Mouse (Mus musculus) liver, embryonic 14.5 days (tissue): Measurements from ENCODE around the gene Gm17428. TPM values are rescaled to one million over a fixed set of nuclear protein-coding genes. Genes with fewer than 3 reads are reported as not detected.

Source experiments
- ATAC-seq: fragments of 200-750 bp; cut with Nextera tagmentation; 2 replicates; pipeline ENCODE4 v1.8.0; 2017; ENCODE audit warnings: moderate number of reproducible peaks, mild to moderate bottlenecking, moderate library complexity; ENCODE audit not compliant: insufficient read depth
- DNase-seq, 3 experiments: peaks; one replicate each; pipeline ENCODE4 v3.0.0-alpha.2; 2012 to 2013; ENCODE audit warnings: low read depth in 3 of 3, low spot score in 3 of 3
- H3K27ac ChIP-seq: fragments of 300-500 bp; sonication (generic); 2 replicates; pipeline ENCODE4 v1.5.1; 2014; ENCODE audit warnings: moderate library complexity, mild to moderate bottlenecking, control low read depth, inconsistent platforms
- H3K27me3 ChIP-seq: fragments of 300-500 bp; sonication (generic); 2 replicates; pipeline ENCODE4 v1.6.1; 2014; ENCODE audit warnings: mild to moderate bottlenecking, low read length, moderate library complexity; ENCODE audit not compliant: control insufficient read depth, insufficient read depth
- H3K36me3 ChIP-seq: fragments of 300-500 bp; sonication (generic); replicated peaks from 2 replicates; pipeline ENCODE4 v1.6.1; 2014; ENCODE audit warnings: low read depth; ENCODE audit not compliant: control insufficient read depth, insufficient read depth
- H3K4me1 ChIP-seq, 2 experiments: fragments of 200-500 bp in 1 of 2; fragments of 300-500 bp in 1 of 2; sonication (generic) in 1 of 2; replicated peaks; 2 replicates each; pipeline ENCODE4 v1.6.1; 2012 to 2014; ENCODE audit warnings: antibody characterized with exemption in 1 of 2, inconsistent platforms in 1 of 2, low read length in 1 of 2; ENCODE audit not compliant: control insufficient read depth in 2 of 2, insufficient read depth in 2 of 2
- H3K4me2 ChIP-seq: fragments of 300-500 bp; sonication (generic); 2 replicates; pipeline ENCODE4 v1.6.1; 2014; ENCODE audit warnings: low read depth, mild to moderate bottlenecking, control low read depth, moderate library complexity
- H3K4me3 ChIP-seq, 2 experiments: fragments of 200-500 bp in 1 of 2; fragments of 300-500 bp in 1 of 2; sonication (generic) in 1 of 2; 2 replicates each; pipeline ENCODE4 v1.5.1; 2012 to 2014; ENCODE audit warnings: low read depth in 2 of 2, low read length in 2 of 2, mild to moderate bottlenecking in 2 of 2, control low read depth in 1 of 2, inconsistent platforms in 1 of 2, moderate library complexity in 1 of 2; ENCODE audit not compliant: insufficient read depth in 1 of 2
- H3K9ac ChIP-seq: fragments of 300-500 bp; sonication (generic); replicated peaks from 2 replicates; pipeline ENCODE4 v1.6.1; 2014; ENCODE audit warnings: mild to moderate bottlenecking, control low read depth, moderate library complexity
- H3K9me3 ChIP-seq: fragments of 300-500 bp; sonication (generic); 2 replicates; pipeline ENCODE4 v1.6.1; 2016; ENCODE audit warnings: low read length, mixed read lengths; ENCODE audit not compliant: control insufficient read depth
- CTCF ChIP-seq: IDR thresholded peaks from 2 replicates; pipeline ENCODE4 v1.5.1; 2016; ENCODE audit warnings: antibody characterized with exemption, low read depth, control low read depth
- EP300 ChIP-seq: IDR thresholded peaks from 2 replicates; pipeline ENCODE4 v1.6.1; 2016; ENCODE audit warnings: antibody characterized with exemption, low read depth
- WGBS: fragments of 180-500 bp; shearing (Covaris S2); extraction: QIAGEN DNeasy Blood & Tissue Kit; methylation state at CpG from one replicate; pipeline ENCODE4 v1.1.7; 2014; ENCODE audit not compliant: insufficient replicate concordance; 5-methylcytosine and 5-hydroxymethylcytosine counted together
- polyA plus RNA-seq, 2 experiments: library from polyadenylated mRNA; depleted of rRNA in 1 of 2; stranded (reverse) in 1 of 2; unstranded in 1 of 2; fragments of >200 nt; fragmentation: Nextera tagmentation in 1 of 2; extraction: Ambion mirVana in 1 of 2; gene quantifications; 2 replicates each; pipeline versions ENCODE4 v1.2.1 to v1.2.3; 2012 to 2014

Gene Gm17428
- polyA plus RNA-seq, 2 experiments, result not detected

- H3K9me3 ChIP-seq, result no peaks in the 10 kb centered on the region
- H3K4me1 ChIP-seq, result no peaks in the 10 kb centered on the region
- WGBS, result 40% methylated on average over 12 of the region's 12 CpGs
- no peak overlapping the region for H3K9ac ChIP-seq
- H3K36me3 ChIP-seq, result no peaks in the 10 kb centered on the region
- peak; percentile 26 to 35 (median 34) for DNase-seq
- H3K27ac ChIP-seq, result no peak overlapping the region
- H3K4me3 ChIP-seq, result no peak overlapping the region
- ATAC-seq, result no peak
- H3K27me3 ChIP-seq, result no peaks in the 10 kb centered on the region
- H3K4me2 ChIP-seq, result no peak overlapping the region
- TF ChIP-seq EP300 (no peak), CTCF (peak; percentile 88)
These were observed 37.1 kb upstream of the Gm17428 start for GRCm38 (mm10) chr14:54939434-54940175.

- H3K27me3 ChIP-seq, result no peaks in the 10 kb centered on the region
- TF ChIP-seq EP300 (no peak), CTCF (no peak)
- no peaks in the 10 kb centered on the region for H3K4me1 ChIP-seq
- WGBS, result 50% methylated on average over 3 of the region's 3 CpGs
- no peak for ATAC-seq
- no peaks in the 10 kb centered on the region for H3K9me3 ChIP-seq
- no peaks in the 10 kb centered on the region for H3K36me3 ChIP-seq
- no peak overlapping the region for H3K9ac ChIP-seq
- no peak overlapping the region for H3K27ac ChIP-seq
- no peak overlapping the region for H3K4me2 ChIP-seq
- H3K4me3 ChIP-seq, result no peak overlapping the region
- no peak for DNase-seq
These were observed 36.6 kb upstream of the Gm17428 start for GRCm38 (mm10) chr14:54940176-54940530.

GRCm38 (mm10) chr14:54941024-54941978 is 35.4 kb upstream of the Gm17428 start:
- no peak overlapping the region for H3K27ac ChIP-seq
- no peak for ATAC-seq
- TF ChIP-seq EP300 (no peak), CTCF (no peak)
- H3K27me3 ChIP-seq, result no peaks in the 10 kb centered on the region
- H3K4me2 ChIP-seq, result no peak overlapping the region
- no peaks in the 10 kb centered on the region for H3K36me3 ChIP-seq
- H3K9ac ChIP-seq, result no peak overlapping the region
- WGBS, result 40% methylated on average over 13 of the region's 13 CpGs
- DNase-seq, result no peak
- H3K4me3 ChIP-seq, result no peak overlapping the region
- H3K9me3 ChIP-seq, result no peaks in the 10 kb centered on the region
- no peaks in the 10 kb centered on the region for H3K4me1 ChIP-seq

GRCm38 (mm10) chr14:54942479-54942878 is 34.3 kb upstream of the Gm17428 start:
- TF ChIP-seq EP300, result no peak
- no peak for TF ChIP-seq CTCF

GRCm38 (mm10) chr14:54943971-54944370 is 32.8 kb upstream of the Gm17428 start:
- Histone ChIP-seq H3K4me2 (no peak overlapping the region), H3K4me1 (no peaks in the 10 kb centered on the region), H3K27me3 (no peaks in the 10 kb centered on the region), H3K27ac (no peak overlapping the region), H3K4me3 (no peak overlapping the region), H3K9ac (no peak overlapping the region), H3K36me3 (no peaks in the 10 kb centered on the region), H3K9me3 (no peaks in the 10 kb centered on the region)
- DNase-seq (no peak), ATAC-seq (no peak)
- TF ChIP-seq EP300 (no peak), CTCF (no peak)
- 75% methylated on average over 7 of the region's 7 CpGs for WGBS

More at GRCm38 (mm10) chr14:54942479-54942878, 34.3 kb upstream of the Gm17428 start:
- no peak overlapping the region for H3K4me2 ChIP-seq
- no peak overlapping the region for H3K4me3 ChIP-seq
- H3K4me1 ChIP-seq, result no peaks in the 10 kb centered on the region
- ATAC-seq (no peak), DNase-seq (no peak)
- no peak overlapping the region for H3K9ac ChIP-seq
- H3K36me3 ChIP-seq, result no peaks in the 10 kb centered on the region
- H3K9me3 ChIP-seq, result no peaks in the 10 kb centered on the region
- H3K27me3 ChIP-seq, result no peaks in the 10 kb centered on the region
- 70% methylated on average over 8 of the region's 8 CpGs for WGBS
- no peak overlapping the region for H3K27ac ChIP-seq
